Mouse (Mus musculus) adipocyte (in vitro differentiated cells): ENCODE results near the gene Gm43191.
"Not testable (repeated sequence)": the region's sequence is repeated elsewhere in the genome, so short reads cannot be mapped to it uniquely, and the experiment has no call there.

Source experiments
- DNase-seq: peaks from one replicate; pipeline ENCODE4 v3.0.0-alpha.2; 2016; ENCODE audit warnings: low spot score

Gm43191 gene

DNA sequence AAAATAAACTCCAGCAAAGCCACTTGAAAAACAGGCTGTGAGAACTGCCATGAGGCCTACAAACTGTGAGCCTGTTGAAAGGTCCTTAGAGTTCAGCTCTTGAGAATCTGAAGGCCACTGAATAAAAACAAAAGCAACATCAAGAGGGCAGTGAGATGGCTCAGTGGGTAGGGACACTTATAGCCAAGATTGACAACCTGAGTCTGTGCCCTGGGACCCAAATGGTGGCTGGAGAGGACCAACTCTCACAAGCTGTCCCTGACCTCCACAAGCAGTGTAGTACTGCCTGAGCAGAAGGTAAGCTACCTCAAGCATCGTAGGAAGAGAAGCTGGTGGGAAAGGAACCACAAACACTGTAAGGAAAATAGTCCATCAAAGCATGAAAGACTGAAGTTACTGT is at the start of gene Gm43191:
Gm43191 (minus strand) TSS at position 101 of the 400 bp plus-strand sequence.
- DNase-seq, result no peak

DNA sequence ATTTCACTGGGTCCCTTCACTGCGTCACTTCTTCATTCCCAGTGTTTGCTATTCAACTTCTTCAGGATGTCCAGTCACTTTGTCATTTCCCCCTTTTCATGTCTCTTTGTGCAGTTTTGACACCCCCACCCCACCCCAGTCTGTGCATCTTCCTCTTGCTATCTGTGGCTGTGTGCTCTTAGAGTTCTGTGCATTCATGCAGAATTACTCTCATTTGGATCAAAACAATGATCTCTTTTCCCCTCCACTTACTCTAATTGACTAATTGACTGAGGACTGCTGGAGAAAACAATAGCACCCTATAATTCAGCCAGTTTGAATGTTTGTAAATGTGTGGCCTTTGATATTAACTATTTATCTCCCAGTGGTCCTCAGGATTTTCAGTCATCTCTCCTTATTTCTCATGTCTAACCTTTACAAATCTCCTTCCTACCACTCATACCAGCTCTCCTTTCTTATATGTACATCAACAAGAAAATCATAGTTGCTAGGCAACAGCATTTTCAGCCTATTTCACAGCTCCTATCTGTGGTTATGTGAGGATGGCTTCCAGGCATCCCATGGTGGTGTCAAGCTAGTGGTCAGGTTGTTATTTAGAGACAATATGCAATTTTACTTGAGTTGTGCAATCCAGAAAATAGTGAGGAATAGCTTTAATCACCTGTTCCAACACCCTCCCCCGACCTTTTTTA is 48.6 kb upstream of the Gm43191 start:
- no peak for DNase-seq

DNA sequence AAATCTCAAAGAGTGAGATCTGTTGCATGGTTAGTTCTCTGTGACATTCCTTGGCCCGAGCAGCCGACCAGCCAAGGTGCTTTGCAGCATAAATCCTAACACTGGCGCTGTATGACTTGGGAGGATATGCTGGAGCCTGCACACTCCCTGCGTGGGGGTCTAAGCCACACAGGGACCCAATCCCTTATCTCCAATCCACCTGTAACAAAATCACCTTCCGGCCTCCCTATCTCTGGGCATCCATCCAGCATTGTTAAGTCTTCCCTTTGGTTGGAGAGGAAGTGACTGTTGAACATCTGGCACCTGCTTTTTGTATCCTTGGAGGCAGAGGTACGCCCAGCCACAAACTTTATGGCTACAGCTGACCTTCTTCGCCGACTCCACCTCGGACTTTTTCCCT is 45.7 kb upstream of the Gm43191 start:
- DNase-seq, result no peak

DNA sequence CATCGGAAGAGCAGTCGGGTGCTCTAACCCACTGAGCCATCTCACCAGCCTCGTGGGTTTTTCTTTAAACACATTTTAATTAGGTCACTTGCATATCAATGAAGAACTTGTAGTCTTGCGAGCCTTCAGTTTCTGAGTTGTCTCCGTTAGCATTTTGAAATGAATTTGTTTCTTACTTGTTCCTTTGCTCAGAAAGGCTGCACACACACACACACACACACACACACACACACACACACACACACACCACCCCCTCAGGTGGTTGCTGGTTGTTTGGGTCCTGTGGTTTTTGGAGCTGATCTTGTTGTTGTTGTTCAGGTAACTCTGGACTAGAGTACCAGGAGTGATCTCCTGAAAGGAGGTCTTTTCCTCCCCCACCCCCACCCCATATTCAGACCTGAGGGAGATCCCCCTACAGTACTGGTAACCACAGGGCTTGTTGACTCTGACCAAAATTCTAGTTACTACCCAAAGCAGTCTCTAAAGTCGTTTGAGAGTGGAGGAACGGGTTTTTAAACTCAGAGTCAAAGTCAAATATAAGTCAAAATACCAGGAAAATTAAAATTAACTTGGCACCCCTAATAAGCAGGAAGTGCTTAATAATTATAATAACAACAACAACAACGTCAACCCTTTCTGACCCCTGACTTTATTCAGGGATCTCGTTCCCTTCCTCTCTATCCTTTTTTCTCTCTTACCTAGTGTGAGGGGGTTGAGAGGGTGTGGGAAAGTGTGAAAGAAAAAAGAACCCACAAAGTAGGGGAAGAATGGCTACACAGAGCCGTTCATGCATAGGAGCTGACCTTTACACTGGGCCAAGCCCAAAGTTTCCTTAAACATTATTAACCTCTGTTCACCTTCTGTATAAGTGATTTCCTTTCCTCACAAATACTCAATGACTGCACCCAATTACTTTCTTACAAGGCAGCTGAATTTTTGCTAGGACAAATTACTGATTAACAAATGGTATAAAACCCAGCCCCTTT is 42.7 kb upstream of the Gm43191 start:
- no peak for DNase-seq

DNA sequence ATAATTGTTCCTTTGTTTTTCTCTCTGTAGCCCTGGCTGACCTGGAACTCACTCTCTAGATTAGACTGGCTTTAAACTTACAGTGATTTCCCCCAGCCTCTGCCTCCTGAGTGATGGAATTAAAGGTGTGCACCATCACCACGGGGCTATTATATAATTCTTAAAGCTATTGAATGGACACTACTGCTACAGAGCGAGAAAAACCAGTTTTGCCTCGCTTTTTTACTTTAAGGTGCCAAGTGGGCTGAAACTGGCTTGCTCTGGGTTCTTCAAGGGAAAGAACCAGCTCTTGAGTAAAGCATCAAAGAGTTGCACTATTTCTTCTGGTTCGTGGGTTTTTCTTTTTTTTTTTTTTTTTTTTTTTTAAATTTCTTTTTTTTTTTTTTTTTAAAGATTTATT is 41.9 kb upstream of the Gm43191 start:
- peak; percentile 32 for DNase-seq

DNA sequence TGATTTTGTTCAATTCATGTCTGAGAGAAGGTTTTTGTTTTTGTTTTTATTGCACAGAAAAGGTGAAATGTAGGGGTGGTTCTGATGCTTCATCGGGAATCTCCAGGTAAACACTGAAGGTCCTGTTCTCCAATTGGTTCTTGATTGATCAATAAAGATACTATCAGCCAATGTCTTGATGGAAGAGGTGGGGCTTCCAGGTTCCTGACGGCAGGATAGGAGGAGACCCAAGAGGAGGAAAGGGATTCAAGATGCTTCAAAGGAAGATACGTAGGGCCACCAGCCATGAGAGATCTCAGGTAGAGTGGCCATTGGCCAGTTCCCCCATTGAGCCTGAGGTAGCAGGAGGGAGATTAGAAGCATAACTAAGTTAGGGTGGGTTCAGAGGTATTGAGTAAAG is 37.9 kb upstream of the Gm43191 start:
- no peak for DNase-seq

DNA sequence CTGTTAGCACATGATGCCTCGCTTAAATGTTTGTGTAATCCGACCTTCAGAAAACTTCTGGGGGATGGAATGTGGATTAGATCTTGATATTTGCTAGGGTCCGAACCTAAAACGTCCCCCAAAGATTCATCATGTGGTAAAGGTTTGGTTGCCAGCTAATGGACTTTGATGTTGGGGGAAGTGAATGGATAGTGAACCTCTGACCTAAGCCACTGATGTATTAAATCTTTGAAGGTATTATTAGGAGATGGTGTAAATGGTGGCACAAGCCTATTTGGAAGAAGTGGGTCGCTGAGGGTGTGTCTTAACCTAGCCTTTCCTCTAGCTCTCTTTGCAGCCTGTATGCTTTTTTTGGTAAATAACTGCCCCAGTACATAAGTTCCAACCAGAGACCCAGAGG is 32.0 kb upstream of the Gm43191 start:
- no peak for DNase-seq

DNA sequence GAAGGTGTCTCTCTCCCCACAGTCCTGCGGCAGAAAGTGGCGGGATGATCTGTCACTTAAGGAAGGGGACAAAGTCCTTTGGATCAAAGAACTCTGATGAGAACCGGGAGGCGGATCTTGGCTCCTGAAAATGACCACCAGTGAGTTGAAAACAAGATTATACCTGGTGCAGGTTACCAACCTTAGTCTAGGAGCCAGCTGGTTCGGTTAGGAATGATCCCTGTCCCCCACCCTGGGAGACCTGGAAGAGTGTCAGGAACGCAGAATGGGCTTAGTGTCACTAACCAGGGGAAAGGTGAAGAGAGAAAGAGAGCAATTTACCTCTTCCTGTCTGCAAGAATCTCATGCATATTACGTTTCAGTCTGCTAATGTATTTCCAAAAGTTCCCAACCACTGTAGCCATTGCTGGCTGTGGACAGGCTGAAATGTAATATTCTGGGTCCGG is 31.4 kb upstream of the Gm43191 start, which contains the start of gene Slc35a3:
Slc35a3 (minus strand) TSS at position 396 of the 446 bp plus-strand sequence.
- DNase-seq, result peak; percentile 47

DNA sequence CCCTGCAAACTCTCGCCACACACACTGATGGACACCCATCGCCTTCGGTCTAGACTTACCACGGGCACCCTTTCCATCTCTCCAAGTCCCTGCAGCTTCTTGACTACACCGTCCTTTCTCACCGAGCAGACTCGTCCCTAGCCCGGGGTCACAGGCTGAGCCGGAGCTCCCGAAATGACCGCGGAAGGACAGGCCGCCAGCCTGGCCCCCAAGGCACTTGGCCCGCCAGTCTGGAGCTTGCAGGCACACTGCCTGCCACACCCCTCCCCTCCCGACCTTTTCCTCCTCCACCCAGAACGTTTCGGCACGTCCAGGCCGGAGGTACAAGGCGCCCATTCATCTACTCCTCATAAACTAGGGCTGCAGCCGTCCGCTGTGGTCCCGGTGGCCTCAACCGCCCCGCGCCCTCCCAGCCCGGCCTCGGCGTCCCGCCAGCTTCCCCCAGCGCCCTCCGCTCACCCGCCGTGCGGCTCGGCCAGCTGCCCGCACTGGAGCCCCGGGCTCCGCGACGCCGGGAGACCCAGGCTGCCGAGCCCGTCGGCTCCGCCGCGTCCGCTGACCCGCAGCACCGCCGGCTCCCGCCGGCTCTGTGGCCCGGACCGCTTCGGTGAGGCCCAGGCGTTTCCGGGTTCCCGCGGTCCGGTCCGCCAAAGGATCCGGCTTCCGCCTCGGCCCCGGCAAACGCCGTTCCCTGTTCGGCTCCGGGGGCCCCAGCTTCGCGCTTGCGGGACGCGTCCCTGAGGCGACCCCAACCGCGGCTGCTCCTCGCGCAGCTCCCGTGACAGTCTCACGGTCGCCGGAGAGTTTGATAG is 30.8 kb upstream of the Gm43191 start:
- DNase-seq, result peak; percentile 71

DNA sequence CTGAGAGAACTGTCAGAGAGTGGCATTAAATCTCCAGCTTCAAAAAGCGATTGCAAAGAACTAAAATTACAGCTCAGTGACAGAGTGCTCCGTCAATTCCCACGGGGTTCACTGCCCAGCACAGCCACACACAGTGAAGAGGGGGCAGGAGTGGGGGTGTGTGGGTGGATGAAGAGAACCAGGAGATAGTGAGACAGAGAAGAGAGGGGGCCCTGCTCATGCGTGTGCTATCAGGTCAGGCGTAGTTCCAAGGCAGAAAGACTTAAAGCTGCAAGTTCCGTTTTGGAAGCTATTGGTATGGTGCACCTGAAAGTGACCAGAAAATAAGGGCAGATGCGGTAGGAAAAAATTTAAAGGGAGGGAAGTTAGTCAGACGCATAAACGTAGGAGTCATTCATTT is 29.9 kb upstream of the Gm43191 start:
- no peak for DNase-seq

DNA sequence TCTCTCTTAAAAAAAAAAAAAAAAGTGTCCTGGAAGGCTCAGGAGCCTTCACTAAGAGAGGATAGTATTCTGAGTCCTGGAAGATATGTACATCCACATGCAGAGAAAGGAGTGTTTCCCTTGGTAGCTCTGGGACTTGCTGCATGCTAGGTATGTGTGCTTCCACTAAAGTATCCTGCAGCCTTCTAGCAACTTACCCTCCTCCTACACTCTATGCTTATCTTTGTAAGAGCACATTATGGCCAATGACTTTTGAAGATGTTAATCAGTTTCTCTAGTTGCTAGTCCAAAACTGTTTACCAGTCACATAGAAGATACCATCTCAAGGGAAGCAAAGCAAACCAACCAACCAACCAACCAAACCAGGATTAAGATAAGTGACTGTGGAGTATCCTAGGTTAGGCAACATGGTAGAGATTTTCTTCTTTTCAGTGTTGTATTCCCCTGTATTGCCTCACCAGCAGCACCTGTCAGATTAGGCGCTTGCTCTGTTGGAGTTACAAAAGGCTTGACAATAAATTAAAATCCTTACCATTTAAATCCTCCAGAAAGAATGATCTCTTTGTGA is 24.7 kb upstream of the Gm43191 start:
- no peak for DNase-seq

DNA sequence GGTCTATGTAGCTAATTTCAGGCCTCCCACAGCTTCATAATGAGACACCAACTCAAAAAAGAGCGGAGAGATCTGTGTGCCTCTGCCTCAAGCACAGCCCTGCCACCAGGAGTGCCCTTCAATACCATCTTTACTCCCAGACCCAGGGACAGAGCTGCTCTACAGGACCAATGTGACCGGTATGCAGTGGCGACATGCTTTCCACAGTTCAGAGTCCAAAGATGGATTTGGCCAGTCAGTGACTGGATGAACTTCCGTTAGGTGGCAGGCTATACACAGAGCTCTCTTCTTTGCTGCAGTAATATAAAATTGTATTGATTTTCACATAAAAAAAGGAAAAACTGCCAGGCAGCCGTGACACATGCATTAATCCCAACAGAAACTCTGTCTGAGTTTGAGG is 22.8 kb upstream of the Gm43191 start:
- no peak for DNase-seq

DNA sequence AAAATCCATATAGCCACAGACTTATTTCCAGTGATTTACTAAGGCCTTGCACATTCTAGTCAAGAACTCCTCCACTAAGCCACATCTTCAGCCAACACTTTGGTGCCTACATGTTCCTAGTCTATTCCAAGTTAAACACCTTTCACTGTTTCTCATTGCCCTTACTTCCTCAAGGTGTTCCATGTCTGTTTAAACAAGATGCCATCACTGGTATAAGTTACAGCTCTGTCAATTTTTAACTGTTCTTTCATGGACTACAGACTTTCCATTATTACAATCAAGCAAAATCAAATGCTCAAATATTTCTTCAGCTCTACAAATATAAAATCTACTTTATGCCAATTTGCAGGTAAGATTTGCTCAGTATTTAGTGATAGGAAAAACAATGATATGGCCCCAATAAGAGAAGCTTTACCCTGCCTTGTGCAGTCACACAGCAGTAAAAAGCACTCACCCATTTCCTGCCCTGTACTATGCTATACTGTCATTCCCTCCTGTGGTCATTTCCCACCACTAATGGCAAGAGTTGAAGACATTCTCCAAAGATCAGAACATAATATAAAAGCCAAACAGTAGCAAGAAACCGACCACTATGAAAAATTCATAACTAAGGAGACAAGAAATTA is 21.7 kb upstream of the Gm43191 start:
- no peak for DNase-seq

DNA sequence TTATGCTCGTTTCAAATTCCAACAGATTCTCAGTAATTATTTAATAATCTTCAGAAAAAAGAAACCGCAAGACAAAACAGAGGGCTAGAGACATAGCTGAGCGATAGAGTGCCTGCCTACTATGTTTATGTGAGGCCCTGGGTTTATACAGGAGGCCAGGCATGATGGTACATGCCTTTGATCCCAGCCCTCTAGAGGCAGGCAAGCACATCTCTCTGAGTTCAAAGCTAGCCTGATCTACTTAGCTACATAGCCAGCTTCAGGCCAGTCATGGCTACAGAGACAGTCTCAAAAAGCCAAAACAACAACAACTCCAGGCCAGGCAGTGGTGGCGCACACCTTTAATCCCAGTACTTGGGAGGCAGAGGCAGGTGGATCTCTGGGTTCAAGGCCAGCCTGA is 20.5 kb upstream of the Gm43191 start:
- no peak for DNase-seq

DNA sequence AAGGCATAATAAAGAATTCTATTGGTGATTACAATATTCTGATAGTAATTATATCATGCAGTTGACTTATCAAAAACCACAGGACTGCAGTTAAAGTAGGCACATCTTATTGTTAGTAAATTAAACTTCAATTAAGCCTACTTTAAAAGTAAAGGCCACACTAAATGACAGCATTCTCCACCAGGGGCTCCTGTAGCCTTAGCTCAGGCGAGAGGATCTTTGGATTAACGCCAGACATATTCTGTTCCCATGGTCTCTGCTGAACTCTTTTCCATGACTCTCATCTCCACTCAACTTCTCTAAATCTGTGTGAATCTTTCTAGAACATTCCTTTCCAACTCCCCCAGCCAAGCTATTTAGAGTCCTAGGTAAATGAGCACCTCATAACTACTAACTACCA is 17.7 kb upstream of the Gm43191 start:
- DNase-seq, result no peak

DNA sequence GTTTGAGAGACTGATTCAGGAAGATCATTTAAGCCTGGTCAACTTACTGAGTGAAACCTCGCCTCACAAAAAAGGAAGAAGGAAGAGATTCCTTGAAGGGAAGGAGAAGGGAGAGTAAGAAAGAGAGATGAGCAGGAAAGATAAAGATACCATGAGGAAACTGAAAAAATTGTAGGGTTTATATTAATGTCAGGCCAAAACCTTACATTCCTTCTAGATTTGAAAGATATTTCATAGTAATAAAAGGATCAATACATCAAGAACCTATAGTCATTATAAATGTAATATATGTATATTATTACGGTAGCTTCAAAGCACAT is 14.6 kb upstream of the Gm43191 start:
- DNase-seq, result no peak

DNA sequence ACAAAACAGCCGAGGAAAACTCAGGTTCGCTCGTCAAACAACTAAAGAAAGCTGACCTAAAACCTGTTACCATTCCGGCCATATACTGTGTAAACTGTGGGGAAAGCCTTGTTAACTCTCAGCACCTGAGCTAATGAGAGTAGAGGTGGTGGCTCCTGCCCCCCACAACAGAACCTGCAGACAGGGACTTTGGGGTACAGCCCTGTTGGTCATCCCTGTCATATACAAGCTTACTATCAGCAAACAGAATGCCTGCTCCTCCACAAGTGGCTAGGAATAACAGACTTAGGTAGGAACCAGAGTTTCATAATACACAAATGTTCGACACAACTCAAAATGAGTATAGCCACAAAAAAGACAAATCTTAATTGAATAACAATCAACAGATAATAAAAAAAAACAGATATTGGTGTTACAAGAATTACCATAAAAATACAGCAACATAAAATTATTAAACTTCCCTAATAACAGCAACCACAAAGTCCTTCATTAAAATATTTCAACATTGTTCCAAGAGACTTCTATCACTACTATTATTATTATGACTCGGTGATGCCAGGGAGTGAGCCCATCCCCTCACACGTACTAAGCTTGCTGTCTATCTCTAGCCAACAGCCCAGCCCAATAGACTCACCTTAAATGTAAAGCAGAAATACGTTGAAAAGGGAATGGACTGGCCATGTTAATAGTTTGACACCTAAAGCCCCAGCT is 14.1 kb upstream of the Gm43191 start:
- DNase-seq, result no peak

DNA sequence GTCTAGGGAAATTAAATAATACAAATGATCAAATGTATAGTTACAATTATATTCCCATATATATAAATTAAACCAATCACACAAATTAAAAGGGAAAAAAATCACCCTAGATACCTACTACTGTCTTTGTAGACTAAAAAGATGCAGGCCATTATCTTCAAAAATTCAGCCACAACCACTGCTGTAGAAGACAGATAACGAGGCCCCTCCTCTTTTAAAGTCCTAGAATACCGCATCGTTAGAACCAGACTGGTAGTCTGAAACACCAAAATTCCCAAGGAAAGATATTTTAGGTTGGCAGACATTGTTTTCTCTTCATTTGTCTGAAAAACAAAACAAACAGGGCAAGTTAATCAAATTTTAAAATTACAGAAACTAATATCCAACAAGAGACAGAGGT is 13.3 kb upstream of the Gm43191 start:
- no peak for DNase-seq

DNA sequence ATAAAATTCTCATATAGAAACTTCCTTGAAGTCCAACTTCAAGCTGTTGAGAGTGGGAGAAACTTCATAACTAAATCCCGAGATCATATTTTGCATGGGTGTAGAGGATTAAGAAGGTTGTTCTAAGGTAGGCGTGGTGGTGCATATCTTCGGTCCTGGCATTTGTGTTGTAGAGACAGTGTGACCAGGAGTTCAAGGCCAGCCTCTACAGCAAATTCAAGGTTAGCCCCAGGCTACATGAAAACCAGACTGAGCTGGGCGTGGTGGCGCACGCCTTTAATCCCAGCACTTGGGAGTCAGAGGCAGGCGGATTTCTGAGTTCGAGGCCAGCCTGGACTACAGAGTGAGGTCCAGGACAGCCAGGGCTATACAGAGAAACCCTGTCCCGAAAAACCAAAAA is 16.8 kb downstream of the Gm43191 start:
- DNase-seq, result not testable (repeated sequence)

DNA sequence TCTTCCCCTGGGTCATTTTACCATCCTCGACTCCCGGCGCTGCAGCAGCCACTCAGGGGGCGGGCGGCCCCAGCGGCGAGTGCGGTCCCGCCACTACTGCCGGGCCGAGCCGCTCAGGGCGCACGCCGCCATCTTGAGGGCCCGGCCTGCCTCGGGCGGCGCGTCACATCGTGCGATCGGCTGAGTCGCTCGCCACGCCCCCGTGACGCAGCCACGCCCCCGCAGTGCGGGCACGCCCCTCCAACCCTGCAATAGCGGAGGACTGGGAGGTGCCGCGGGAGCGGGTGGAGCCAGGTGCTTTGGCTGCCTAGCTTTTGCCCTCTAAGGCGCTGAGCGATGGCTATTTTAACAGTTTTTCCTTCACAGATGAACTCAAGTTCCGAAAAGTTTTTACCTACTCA is 18.6 kb downstream of the Gm43191 start, which contains the start of gene Mfsd14a:
Mfsd14a (minus strand) TSS at position 215 of the 401 bp plus-strand sequence.
- peak; percentile 95 for DNase-seq

DNA sequence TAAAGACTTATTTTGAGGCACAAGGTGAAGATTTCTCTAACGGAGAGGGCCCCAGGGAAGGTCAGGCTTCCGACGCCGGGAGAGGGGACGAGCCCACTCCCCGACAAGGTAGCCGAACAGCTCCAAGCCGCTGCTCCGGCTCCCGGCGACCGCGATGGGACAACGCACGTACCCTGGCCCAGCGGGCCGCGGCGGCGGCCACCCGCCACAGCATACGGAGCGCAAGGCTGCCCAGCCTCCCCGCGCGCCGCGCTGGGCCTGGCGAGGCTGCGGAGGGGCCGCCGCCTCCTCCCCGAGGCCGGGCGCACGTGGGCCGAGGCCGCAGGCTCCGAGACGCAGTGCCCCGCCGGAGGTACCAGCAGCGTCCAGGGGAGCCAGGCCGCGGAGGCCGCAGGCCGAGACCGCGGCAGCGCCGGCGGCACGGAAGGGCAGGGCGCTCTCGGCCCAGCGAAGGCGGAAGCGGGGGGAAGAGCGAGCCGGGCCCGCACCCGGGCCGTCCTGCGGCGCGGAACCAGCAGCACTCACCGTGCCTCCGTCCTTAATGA is 19.1 kb downstream of the Gm43191 start:
- DNase-seq, result no peak
